Mouse (Mus musculus) G1E (cell line): ENCODE results near the gene Olfr481. TPM values are rescaled to one million over a fixed set of nuclear protein-coding genes. Genes with fewer than 3 reads are reported as not detected.

ENCODE experiments used
- ATAC-seq: 2 replicates; pipeline ENCODE4 v1.8.0; 2016; ENCODE audit warnings: mild to moderate bottlenecking; ENCODE audit not compliant: insufficient number of reproducible peaks, poor library complexity, low FRiP score, severe bottlenecking; ENCODE audit errors: extremely low read depth
- DNase-seq: peaks from one replicate; pipeline ENCODE4 v3.0.0; 2012; ENCODE audit warnings: low spot score
- H3K27me3 ChIP-seq: 2 replicates; pipeline ENCODE4 v1.6.1; 2012; ENCODE audit warnings: mild to moderate bottlenecking, low read length, inconsistent platforms; ENCODE audit not compliant: insufficient read depth
- H3K36me3 ChIP-seq: replicated peaks from 2 replicates; pipeline ENCODE3; 2012; ENCODE audit warnings: mild to moderate bottlenecking, inconsistent platforms
- H3K4me1 ChIP-seq: 2 replicates; pipeline ENCODE4 v1.6.1; 2012; ENCODE audit warnings: low read depth, low read length, inconsistent platforms, mixed read lengths; ENCODE audit not compliant: insufficient read depth
- H3K4me3 ChIP-seq: 2 replicates; pipeline ENCODE4 v1.5.1; 2012; ENCODE audit warnings: low read depth, mild to moderate bottlenecking, inconsistent platforms, low read length, moderate library complexity, mixed read lengths
- H3K9me3 ChIP-seq: replicated peaks from 2 replicates; pipeline ENCODE4 v1.6.1; 2012; ENCODE audit warnings: inconsistent platforms
- CTCF ChIP-seq: IDR thresholded peaks from 2 replicates; pipeline ENCODE4 v1.5.1; 2012; ENCODE audit warnings: low read depth, low read length, inconsistent platforms, mixed read lengths
- GATA1 ChIP-seq: IDR thresholded peaks from 2 replicates; pipeline ENCODE4 v1.6.1; 2012; ENCODE audit warnings: borderline replicate concordance, low read length, inconsistent platforms, mixed read lengths
- GATA2 ChIP-seq: IDR thresholded peaks from 2 replicates; pipeline ENCODE4 v1.6.1; 2012; ENCODE audit warnings: low read depth, low read length, inconsistent platforms, borderline replicate concordance
- POLR2AphosphoS5 ChIP-seq: IDR thresholded peaks from 2 replicates; pipeline ENCODE4 v1.6.1; 2012; ENCODE audit warnings: low read depth, low read length, inconsistent platforms; ENCODE audit not compliant: insufficient replicate concordance
- TAL1 ChIP-seq: conservative IDR thresholded peaks from 2 replicates; pipeline ENCODE4 v1.6.1; 2012; ENCODE audit warnings: low read depth, low read length, inconsistent platforms, mixed read lengths
- polyA plus RNA-seq: library from polyadenylated mRNA; stranded (reverse); fragments of >175 nt; gene quantifications from 2 replicates; pipeline ENCODE4 v1.2.3, GENCODE M21; 2012
- total RNA-seq, 2 experiments: library from RNA; stranded (forward) in 1 of 2; stranded (reverse) in 1 of 2; fragments of 200-1000 nt in 1 of 2; fragments of >200 nt in 1 of 2; fragmentation: Nextera tagmentation in 1 of 2; gene quantifications; 2 replicates each; pipeline ENCODE4 v1.2.3; 2014 to 2017

Gene Olfr481
- total and polyA plus RNA-seq, 3 experiments = 0.76 TPM; not detected in 2

GRCm38 (mm10) chr7:108120681-108121080 lies 41.0 kb downstream of the Olfr481 start:
- TF ChIP-seq TAL1 (no peak), GATA2 (no peak), GATA1 (no peak), CTCF (no peak), POLR2AphosphoS5 (no peak)
- DNase-seq (no peak), ATAC-seq (no peak)
- no peak overlapping the region for H3K4me3 ChIP-seq
- H3K27me3 ChIP-seq = no peaks in the 10 kb centered on the region
- no peaks in the 10 kb centered on the region for H3K4me1 ChIP-seq
- no peaks in the 10 kb centered on the region for H3K36me3 ChIP-seq
- H3K9me3 ChIP-seq = no peaks in the 10 kb centered on the region; the same call in 1 of the 2 replicates

GRCm38 (mm10) chr7:108121416-108121815 lies 41.8 kb downstream of the Olfr481 start:
- Histone ChIP-seq H3K36me3 (no peaks in the 10 kb centered on the region), H3K27me3 (no peaks in the 10 kb centered on the region), H3K4me3 (no peak overlapping the region), H3K9me3 (no peaks in the 10 kb centered on the region; the same call in 1 of the 2 replicates), H3K4me1 (no peaks in the 10 kb centered on the region)
- DNase-seq (no peak), ATAC-seq (no peak)
- no peak for TF ChIP-seq GATA2
- no peak for TF ChIP-seq GATA1
- TF ChIP-seq CTCF = no peak
- TF ChIP-seq TAL1 = no peak
- no peak for TF ChIP-seq POLR2AphosphoS5

GRCm38 (mm10) chr7:108127349-108127748 lies 47.7 kb downstream of the Olfr481 start, which contains the start of gene Olfr484:
TSS of gene Olfr484 (minus strand) at chr7:108127449.
- Histone ChIP-seq H3K36me3 (no peaks in the 10 kb centered on the region), H3K9me3 (no peaks in the 10 kb centered on the region), H3K4me1 (no peaks in the 10 kb centered on the region), H3K27me3 (no peaks in the 10 kb centered on the region), H3K4me3 (no peak within 1 kb of the TSS)
- ATAC-seq (no peak), DNase-seq (no peak)
- no peak for TF ChIP-seq TAL1
- TF ChIP-seq GATA1 = no peak
- TF ChIP-seq POLR2AphosphoS5 = no peak
- no peak for TF ChIP-seq CTCF
- no peak for TF ChIP-seq GATA2

Other genes with a start within 250 kb of the Olfr481 start
- gene Olfr470, start 232.4 kb upstream of the Olfr481 start, total RNA-seq (2014; fragmentation: Nextera tagmentation) = not detected in 2 replicates
- gene Olfr470, start 232.4 kb upstream of the Olfr481 start, total RNA-seq (2017) = 0.27 TPM in 1 of 2 replicates, not detected in the other
- gene Olfr470, start 232.4 kb upstream of the Olfr481 start, polyA plus RNA-seq = not detected in 2 replicates
- 0.19 TPM in 1 of 2 replicates, not detected in the other for gene Olfr472, start 182.0 kb upstream of the Olfr481 start, total RNA-seq (2014; fragmentation: Nextera tagmentation)
- gene Olfr472, start 182.0 kb upstream of the Olfr481 start, total RNA-seq (2017) = 0.16 and 0.17 TPM in 2 replicates
- not detected in 2 replicates for gene Olfr472, start 182.0 kb upstream of the Olfr481 start, polyA plus RNA-seq
- gene Olfr473, start 149.4 kb upstream of the Olfr481 start, total RNA-seq (2014; fragmentation: Nextera tagmentation) = not detected in 2 replicates
- gene Olfr473, start 149.4 kb upstream of the Olfr481 start, total RNA-seq (2017) = 0.27 TPM in 1 of 2 replicates, not detected in the other
- not detected in 2 replicates for gene Olfr473, start 149.4 kb upstream of the Olfr481 start, polyA plus RNA-seq
- not detected in 2 replicates for gene Olfr474, start 125.2 kb upstream of the Olfr481 start, total RNA-seq (2014; fragmentation: Nextera tagmentation)
- 0.27 TPM in 1 of 2 replicates, not detected in the other for gene Olfr474, start 125.2 kb upstream of the Olfr481 start, total RNA-seq (2017)
- not detected in 2 replicates for gene Olfr474, start 125.2 kb upstream of the Olfr481 start, polyA plus RNA-seq
- gene Olfr476, start 115.1 kb upstream of the Olfr481 start, total RNA-seq (2014; fragmentation: Nextera tagmentation) = not detected in 2 replicates
- gene Olfr476, start 115.1 kb upstream of the Olfr481 start, total RNA-seq (2017) = 0.05 TPM in 1 of 2 replicates, not detected in the other
- not detected in 2 replicates for gene Olfr476, start 115.1 kb upstream of the Olfr481 start, polyA plus RNA-seq
- 0.45 TPM in 1 of 2 replicates, not detected in the other for gene Olfr477, start 93.2 kb upstream of the Olfr481 start, total RNA-seq (2014; fragmentation: Nextera tagmentation)
- 0.11 TPM in 1 of 2 replicates, not detected in the other for gene Olfr477, start 93.2 kb upstream of the Olfr481 start, total RNA-seq (2017)
- gene Olfr477, start 93.2 kb upstream of the Olfr481 start, polyA plus RNA-seq = not detected in 2 replicates
- gene Olfr478, start 45.9 kb upstream of the Olfr481 start, total RNA-seq (2014; fragmentation: Nextera tagmentation) = not detected in 2 replicates
- 0.12 TPM in 1 of 2 replicates, not detected in the other for gene Olfr478, start 45.9 kb upstream of the Olfr481 start, total RNA-seq (2017)
- not detected in 2 replicates for gene Olfr478, start 45.9 kb upstream of the Olfr481 start, polyA plus RNA-seq
- not detected in 2 replicates for gene Olfr479, start 29.2 kb upstream of the Olfr481 start, total RNA-seq (2014; fragmentation: Nextera tagmentation)
- 0.17 and 0.55 TPM in 2 replicates for gene Olfr479, start 29.2 kb upstream of the Olfr481 start, total RNA-seq (2017)
- not detected in 2 replicates for gene Olfr479, start 29.2 kb upstream of the Olfr481 start, polyA plus RNA-seq
- gene Olfr480, start 12.5 kb upstream of the Olfr481 start, total RNA-seq (2014; fragmentation: Nextera tagmentation) = not detected in 2 replicates
- not detected in 2 replicates for gene Olfr480, start 12.5 kb upstream of the Olfr481 start, total RNA-seq (2017)
- gene Olfr480, start 12.5 kb upstream of the Olfr481 start, polyA plus RNA-seq = not detected in 2 replicates
- not detected in 2 replicates for gene Olfr482, start 17.7 kb downstream of the Olfr481 start, total RNA-seq (2014; fragmentation: Nextera tagmentation)
- 0.17 and 0.22 TPM in 2 replicates for gene Olfr482, start 17.7 kb downstream of the Olfr481 start, total RNA-seq (2017)
- not detected in 2 replicates for gene Olfr482, start 17.7 kb downstream of the Olfr481 start, polyA plus RNA-seq
- not detected in 2 replicates for gene Olfr483, start 21.0 kb downstream of the Olfr481 start, total RNA-seq (2014; fragmentation: Nextera tagmentation)
- not detected in 2 replicates for gene Olfr483, start 21.0 kb downstream of the Olfr481 start, total RNA-seq (2017)
- gene Olfr483, start 21.0 kb downstream of the Olfr481 start, polyA plus RNA-seq = not detected in 2 replicates
- not detected in 2 replicates for gene Olfr484, start 47.6 kb downstream of the Olfr481 start, total RNA-seq (2014; fragmentation: Nextera tagmentation)
- 0.11 and 0.17 TPM in 2 replicates for gene Olfr484, start 47.6 kb downstream of the Olfr481 start, total RNA-seq (2017)
- not detected in 2 replicates for gene Olfr484, start 47.6 kb downstream of the Olfr481 start, polyA plus RNA-seq
- not detected in 2 replicates for gene Olfr485, start 80.0 kb downstream of the Olfr481 start, total RNA-seq (2014; fragmentation: Nextera tagmentation)
- not detected in 2 replicates for gene Olfr485, start 80.0 kb downstream of the Olfr481 start, total RNA-seq (2017)
- gene Olfr485, start 80.0 kb downstream of the Olfr481 start, polyA plus RNA-seq = not detected in 2 replicates
- not detected in 2 replicates for gene Olfr486, start 92.9 kb downstream of the Olfr481 start, total RNA-seq (2014; fragmentation: Nextera tagmentation)
- not detected in 2 replicates for gene Olfr486, start 92.9 kb downstream of the Olfr481 start, total RNA-seq (2017)
- gene Olfr486, start 92.9 kb downstream of the Olfr481 start, polyA plus RNA-seq = not detected in 2 replicates
- gene Olfr487, start 134.8 kb downstream of the Olfr481 start, total RNA-seq (2014; fragmentation: Nextera tagmentation) = not detected in 2 replicates
- gene Olfr487, start 134.8 kb downstream of the Olfr481 start, total RNA-seq (2017) = 0.06 and 0.11 TPM in 2 replicates
- gene Olfr487, start 134.8 kb downstream of the Olfr481 start, polyA plus RNA-seq = not detected in 2 replicates
- not detected in 2 replicates for gene Olfr488, start 178.5 kb downstream of the Olfr481 start, total RNA-seq (2014; fragmentation: Nextera tagmentation)
- gene Olfr488, start 178.5 kb downstream of the Olfr481 start, total RNA-seq (2017) = 0.05 and 0.12 TPM in 2 replicates
- gene Olfr488, start 178.5 kb downstream of the Olfr481 start, polyA plus RNA-seq = not detected in 2 replicates
- not detected in 2 replicates for gene Olfr490, start 209.1 kb downstream of the Olfr481 start, total RNA-seq (2014; fragmentation: Nextera tagmentation)
- 0.11 TPM in 1 of 2 replicates, not detected in the other for gene Olfr490, start 209.1 kb downstream of the Olfr481 start, total RNA-seq (2017)
- not detected in 2 replicates for gene Olfr490, start 209.1 kb downstream of the Olfr481 start, polyA plus RNA-seq
- not detected in 2 replicates for gene Olfr491, start 233.6 kb downstream of the Olfr481 start, total RNA-seq (2014; fragmentation: Nextera tagmentation)
- gene Olfr491, start 233.6 kb downstream of the Olfr481 start, total RNA-seq (2017) = not detected in 2 replicates
- not detected in 2 replicates for gene Olfr491, start 233.6 kb downstream of the Olfr481 start, polyA plus RNA-seq
- not detected in 2 replicates for gene Olfr492, start 243.8 kb downstream of the Olfr481 start, total RNA-seq (2014; fragmentation: Nextera tagmentation)
- 0.16 TPM in 1 of 2 replicates, not detected in the other for gene Olfr492, start 243.8 kb downstream of the Olfr481 start, total RNA-seq (2017)
- gene Olfr492, start 243.8 kb downstream of the Olfr481 start, polyA plus RNA-seq = not detected in 2 replicates